Mouse (Mus musculus): ENCODE data around the gene Cnnm2. TPM values are rescaled to one million over a fixed set of nuclear protein-coding genes. Genes with fewer than 3 reads are reported as not detected.
A peak's percentile ranks its signal among the peaks of the same experiment; 100 is the strongest.

The Cnnm2 gene
- polyA plus RNA-seq, 1 experiment, result 8.1 TPM

DNA sequence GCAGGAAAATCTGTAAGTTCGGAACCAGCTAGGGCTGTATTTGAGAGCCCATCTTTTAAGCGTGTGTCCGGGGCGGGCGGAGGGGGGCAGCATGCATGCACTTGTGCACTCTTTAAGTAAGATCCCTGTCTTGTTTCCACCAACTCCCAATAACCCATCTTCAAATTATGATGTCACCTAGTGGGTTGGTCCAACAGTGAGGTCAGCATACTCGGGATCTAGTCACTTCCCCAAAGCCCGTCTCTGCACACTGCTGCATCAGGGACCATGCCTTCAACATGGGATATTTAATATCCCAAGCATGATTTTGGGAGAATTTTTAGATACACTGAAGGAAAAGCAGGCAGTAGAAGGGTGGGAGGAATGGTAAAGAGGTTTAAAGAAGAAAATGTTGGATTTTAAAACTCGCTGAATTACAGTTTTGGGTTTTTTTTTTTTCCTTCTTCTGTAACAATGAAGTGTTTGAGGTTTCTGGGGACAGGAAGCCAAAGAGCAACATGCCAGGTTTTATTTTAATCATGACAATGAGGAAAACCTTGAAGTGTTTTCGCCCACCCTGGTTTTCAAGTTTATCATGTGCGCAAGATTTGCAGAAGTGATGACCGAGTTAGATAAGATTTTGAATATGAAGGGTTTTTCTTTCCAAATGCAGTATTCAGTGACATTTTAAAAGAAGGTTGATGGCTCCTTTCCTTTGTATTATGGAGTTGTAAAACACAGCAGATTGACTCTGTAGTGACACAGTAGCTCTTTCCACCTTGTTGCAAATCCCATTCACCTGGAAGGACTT is 76.1 kb downstream of the Cnnm2 start:
- no peaks in the 10 kb centered on the region for H3K27me3 ChIP-seq (ENCODE audit: control insufficient read depth, insufficient read depth, insufficient read length)
- H3K4me2 ChIP-seq (ENCODE audit: low read depth), result no peak overlapping the region
- no peak for TF ChIP-seq SRF (IDR thresholded peaks at IDR 0.05; ENCODE audit: control insufficient read depth, insufficient read length, low read depth)
- H3K4me3 ChIP-seq, result no peak overlapping the region
- no peak overlapping the region for H3ac ChIP-seq (ENCODE audit: control insufficient read depth, insufficient read length)
- no peaks in the 10 kb centered on the region for H3K79me2 ChIP-seq (ENCODE audit: control insufficient read depth, insufficient read depth)
- no peaks in the 10 kb centered on the region for H3K36me3 ChIP-seq (ENCODE audit: control insufficient read depth, insufficient read depth)

DNA sequence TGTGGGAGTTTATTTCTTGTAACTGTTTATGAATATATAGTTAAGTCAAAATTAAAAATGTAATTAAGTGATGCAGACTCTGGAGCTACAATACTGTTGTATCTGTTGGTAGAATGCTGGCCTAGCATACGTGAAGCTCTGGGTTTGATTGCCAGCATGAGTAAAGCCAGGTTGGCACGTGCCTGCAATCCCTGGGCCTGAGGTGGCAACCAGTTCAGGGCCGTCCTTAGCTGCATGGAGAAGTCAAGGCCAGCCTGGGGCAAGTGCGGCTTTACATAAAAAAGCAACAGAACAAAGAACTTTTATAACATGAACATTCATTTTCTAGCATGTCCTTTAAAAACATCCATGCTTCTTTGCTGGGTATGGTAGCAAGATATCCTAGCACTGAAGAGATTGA is 79.6 kb downstream of the Cnnm2 start:
- Histone ChIP-seq H3K36me3 (ENCODE audit: control insufficient read depth, insufficient read depth) (no peaks in the 10 kb centered on the region), H3K4me2 (ENCODE audit: low read depth) (no peak overlapping the region), H3K4me3 (no peak overlapping the region), H3ac (ENCODE audit: control insufficient read depth, insufficient read length) (no peak overlapping the region), H3K27me3 (ENCODE audit: control insufficient read depth, insufficient read depth, insufficient read length) (no peaks in the 10 kb centered on the region), H3K79me2 (ENCODE audit: control insufficient read depth, insufficient read depth) (no peaks in the 10 kb centered on the region)
- no peak for TF ChIP-seq E2F4 (IDR thresholded peaks at IDR 0.05; ENCODE audit: insufficient read depth)
- no peak for TF ChIP-seq CEBPB (IDR thresholded peaks at IDR 0.05; ENCODE audit: insufficient read depth, poor library complexity, severe bottlenecking)
- TF ChIP-seq MAX (IDR thresholded peaks at IDR 0.05; ENCODE audit: low read depth), result no peak
- no peak for TF ChIP-seq USF1 (IDR thresholded peaks at IDR 0.05; ENCODE audit: low read depth)
- no peak for TF ChIP-seq TCF3 (IDR thresholded peaks at IDR 0.05; ENCODE audit: insufficient read length, low read depth)
- no peak for TF ChIP-seq POLR2AphosphoS2 (IDR thresholded peaks at IDR 0.05; ENCODE audit: insufficient read length, low read depth)
- no peak for TF ChIP-seq MYOD1 (IDR thresholded peaks at IDR 0.05; ENCODE audit: control insufficient read depth in 1 of 3, insufficient read length in 2 of 3, low read depth in 2 of 3)
- no peak for TF ChIP-seq SRF (IDR thresholded peaks at IDR 0.05; ENCODE audit: control insufficient read depth, insufficient read length, low read depth)
- TF ChIP-seq POLR2A (IDR thresholded peaks at IDR 0.05; ENCODE audit: insufficient read length, low read depth), result no peak
- TF ChIP-seq MYOG (IDR thresholded peaks at IDR 0.05; ENCODE audit: control insufficient read depth in 1 of 3, insufficient read depth in 1 of 3, insufficient read length in 2 of 3, low read depth in 2 of 3), result no peak
- no peak for TF ChIP-seq TCF12 (IDR thresholded peaks at IDR 0.05; ENCODE audit: insufficient read depth, poor library complexity, severe bottlenecking)
- no peak for TF ChIP-seq REST (IDR thresholded peaks at IDR 0.05; ENCODE audit: insufficient read depth, insufficient read length)

DNA sequence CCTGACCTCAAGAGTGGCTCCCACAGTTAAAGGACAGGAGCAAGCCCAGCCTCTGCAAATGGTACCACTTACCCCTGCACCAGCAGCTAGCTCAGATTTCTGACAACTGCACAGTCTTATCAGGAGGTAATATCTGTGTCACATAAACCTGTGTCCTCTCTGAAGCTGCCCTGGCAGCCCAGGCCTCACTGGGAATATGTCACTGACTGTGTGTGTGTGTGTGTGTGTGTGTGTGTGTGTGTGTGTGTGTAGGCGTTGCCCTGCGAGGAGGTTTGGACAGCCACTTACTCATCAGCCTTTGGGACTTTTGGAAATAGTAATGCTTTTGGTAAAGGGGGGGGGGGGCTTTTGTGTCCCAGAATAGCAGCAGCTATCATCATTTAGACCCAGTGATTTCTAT is 81.6 kb downstream of the Cnnm2 start:
- TF ChIP-seq MYOD1 (IDR thresholded peaks at IDR 0.05; ENCODE audit: control insufficient read depth in 1 of 3, insufficient read length in 2 of 3, low read depth in 2 of 3) (peak in 1 of 3 experiments; percentile 26), POLR2AphosphoS2 (IDR thresholded peaks at IDR 0.05; ENCODE audit: insufficient read length, low read depth) (no peak), TCF12 (IDR thresholded peaks at IDR 0.05; ENCODE audit: insufficient read depth, poor library complexity, severe bottlenecking) (no peak), SRF (IDR thresholded peaks at IDR 0.05; ENCODE audit: control insufficient read depth, insufficient read length, low read depth) (no peak), REST (IDR thresholded peaks at IDR 0.05; ENCODE audit: insufficient read depth, insufficient read length) (no peak), MYOG (IDR thresholded peaks at IDR 0.05; ENCODE audit: control insufficient read depth in 1 of 3, insufficient read depth in 1 of 3, insufficient read length in 2 of 3, low read depth in 2 of 3) (no peak), E2F4 (IDR thresholded peaks at IDR 0.05; ENCODE audit: insufficient read depth) (no peak), TCF3 (IDR thresholded peaks at IDR 0.05; ENCODE audit: insufficient read length, low read depth) (no peak)
- H3K79me2 ChIP-seq (ENCODE audit: control insufficient read depth, insufficient read depth), result no peaks in the 10 kb centered on the region
- H3K4me3 ChIP-seq, result no peak overlapping the region
- H3K27me3 ChIP-seq (ENCODE audit: control insufficient read depth, insufficient read depth, insufficient read length), result no peaks in the 10 kb centered on the region
- no peak overlapping the region for H3K4me2 ChIP-seq (ENCODE audit: low read depth)
- no peaks in the 10 kb centered on the region for H3K36me3 ChIP-seq (ENCODE audit: control insufficient read depth, insufficient read depth)
- no peak overlapping the region for H3ac ChIP-seq (ENCODE audit: control insufficient read depth, insufficient read length)

DNA sequence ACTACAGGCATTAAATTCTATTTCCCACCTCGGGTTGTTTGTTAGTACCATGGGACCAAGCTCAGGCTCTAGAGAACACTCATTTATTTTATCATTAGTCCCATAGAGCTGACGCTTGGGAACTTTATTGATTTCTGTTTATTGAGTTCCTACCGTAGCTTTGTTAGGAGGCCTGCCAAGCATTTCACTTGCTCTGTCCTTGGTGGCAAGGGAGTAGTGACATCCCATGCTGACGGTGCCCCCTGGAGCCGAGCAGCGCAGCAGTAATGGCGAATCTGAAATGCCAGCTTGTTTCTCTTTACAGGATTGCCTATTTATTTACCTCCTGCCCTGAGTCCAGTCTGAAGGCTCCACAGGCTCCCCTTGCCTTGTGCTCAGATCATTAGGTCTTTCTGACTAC is 84.7 kb downstream of the Cnnm2 start:
- H3K4me3 ChIP-seq, result no peak overlapping the region
- H3K36me3 ChIP-seq (ENCODE audit: control insufficient read depth, insufficient read depth), result no peaks in the 10 kb centered on the region
- H3ac ChIP-seq (ENCODE audit: control insufficient read depth, insufficient read length), result no peak overlapping the region
- no peaks in the 10 kb centered on the region for H3K27me3 ChIP-seq (ENCODE audit: control insufficient read depth, insufficient read depth, insufficient read length)
- peak overlapping the region; percentile 44 for H3K4me2 ChIP-seq (ENCODE audit: low read depth)
- peak; percentile 10 for TF ChIP-seq REST (IDR thresholded peaks at IDR 0.05; ENCODE audit: insufficient read depth, insufficient read length)
- TF ChIP-seq POLR2A (IDR thresholded peaks at IDR 0.05; ENCODE audit: insufficient read length, low read depth), result no peak
- no peaks in the 10 kb centered on the region for H3K79me2 ChIP-seq (ENCODE audit: control insufficient read depth, insufficient read depth)

DNA sequence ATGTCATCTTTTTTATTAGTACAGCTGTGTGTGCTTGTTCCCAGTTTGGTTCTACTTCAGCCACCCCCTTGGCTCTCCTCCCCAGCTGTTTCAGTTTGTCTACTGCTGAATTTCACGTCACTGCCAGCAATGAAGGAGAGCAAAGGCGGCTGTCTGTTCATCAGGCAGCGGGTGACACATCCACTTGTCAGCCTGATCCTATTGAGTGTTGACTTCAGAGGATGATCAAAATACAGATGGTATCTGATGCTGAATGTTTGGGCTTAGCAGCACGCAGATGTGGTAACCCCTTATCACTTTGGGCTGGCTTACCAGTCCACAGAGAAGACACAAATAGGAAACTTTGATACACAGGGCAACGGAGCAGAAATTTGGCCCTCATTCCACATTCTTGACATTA is 85.1 kb downstream of the Cnnm2 start:
- TF ChIP-seq MYOG (IDR thresholded peaks at IDR 0.05; ENCODE audit: control insufficient read depth in 1 of 3, insufficient read depth in 1 of 3, insufficient read length in 2 of 3, low read depth in 2 of 3) (peak in 1 of 3 experiments; percentile 22), E2F4 (IDR thresholded peaks at IDR 0.05; ENCODE audit: insufficient read depth) (no peak), MYOD1 (IDR thresholded peaks at IDR 0.05; ENCODE audit: control insufficient read depth in 1 of 3, insufficient read length in 2 of 3, low read depth in 2 of 3) (peak; percentile 87 to 93 (median 91)), TCF12 (IDR thresholded peaks at IDR 0.05; ENCODE audit: insufficient read depth, poor library complexity, severe bottlenecking) (peak; percentile 59)
- no peaks in the 10 kb centered on the region for H3K27me3 ChIP-seq (ENCODE audit: control insufficient read depth, insufficient read depth, insufficient read length)
- H3K79me2 ChIP-seq (ENCODE audit: control insufficient read depth, insufficient read depth), result no peaks in the 10 kb centered on the region
- H3K4me3 ChIP-seq, result no peak overlapping the region
- no peaks in the 10 kb centered on the region for H3K36me3 ChIP-seq (ENCODE audit: control insufficient read depth, insufficient read depth)
- no peak overlapping the region for H3ac ChIP-seq (ENCODE audit: control insufficient read depth, insufficient read length)
- peak overlapping the region; percentile 44 for H3K4me2 ChIP-seq (ENCODE audit: low read depth)
